Mouse (Mus musculus) cerebellum, adult 9-10 months (tissue): ENCODE results near the gene Amh.
A peak's percentile ranks its signal among the peaks of the same experiment; 100 is the strongest.

ENCODE experiments used
- DNase-seq: peaks from one replicate; pipeline ENCODE4 v3.0.0; 2022

Gene Amh

GRCm38 (mm10) chr10:80804916-80805315, at the start of gene Amh:
TSS of gene Amh (plus strand) at chr10:80805243.
- peak; percentile 53 for DNase-seq

GRCm38 (mm10) chr10:80755291-80756015, 49.6 kb upstream of the Amh start:
- DNase-seq, result peak; percentile 67

- no peak for DNase-seq
Observed at GRCm38 (mm10) chr10:80756099-80756498, 48.9 kb upstream of the Amh start.

- no peak for DNase-seq
Observed at GRCm38 (mm10) chr10:80756509-80756908, 48.5 kb upstream of the Amh start.

- DNase-seq, result no peak
Observed at GRCm38 (mm10) chr10:80756967-80757366, 48.1 kb upstream of the Amh start.

- DNase-seq, result peak; percentile 64
Observed at GRCm38 (mm10) chr10:80757717-80758116, 47.3 kb upstream of the Amh start.

- DNase-seq, result peak; percentile 53
Observed at GRCm38 (mm10) chr10:80758651-80759050, 46.4 kb upstream of the Amh start.

- peak; percentile 57 for DNase-seq
Observed at GRCm38 (mm10) chr10:80760596-80761524, 44.2 kb upstream of the Amh start.

GRCm38 (mm10) chr10:80761821-80762220, 43.2 kb upstream of the Amh start:
- no peak for DNase-seq

- DNase-seq, result no peak
Observed at GRCm38 (mm10) chr10:80763502-80763901, 41.5 kb upstream of the Amh start.

GRCm38 (mm10) chr10:80765746-80766145, 39.3 kb upstream of the Amh start:
- no peak for DNase-seq

GRCm38 (mm10) chr10:80766161-80766815, 38.8 kb upstream of the Amh start:
- DNase-seq, result no peak

GRCm38 (mm10) chr10:80768365-80768764, 36.7 kb upstream of the Amh start:
- no peak for DNase-seq

- DNase-seq, result no peak
Observed at GRCm38 (mm10) chr10:80773816-80774215, 31.2 kb upstream of the Amh start.

GRCm38 (mm10) chr10:80774549-80774948, 30.5 kb upstream of the Amh start:
- peak; percentile 99 for DNase-seq

GRCm38 (mm10) chr10:80774981-80775380, 30.1 kb upstream of the Amh start:
- DNase-seq, result peak; percentile 76

- DNase-seq, result peak; percentile 89
Observed at GRCm38 (mm10) chr10:80775731-80776130, 29.3 kb upstream of the Amh start.

- DNase-seq, result peak; percentile 49
Observed at GRCm38 (mm10) chr10:80776358-80776869, 28.6 kb upstream of the Amh start.

GRCm38 (mm10) chr10:80777123-80777522, 27.9 kb upstream of the Amh start:
- DNase-seq, result peak; percentile 80

- DNase-seq, result no peak
Observed at GRCm38 (mm10) chr10:80779565-80779964, 25.5 kb upstream of the Amh start.

- no peak for DNase-seq
Observed at GRCm38 (mm10) chr10:80784302-80784701, 20.7 kb upstream of the Amh start.

GRCm38 (mm10) chr10:80784871-80785270, 20.2 kb upstream of the Amh start:
- no peak for DNase-seq

- no peak for DNase-seq
Observed at GRCm38 (mm10) chr10:80785963-80786362, 19.1 kb upstream of the Amh start.
